Mouse (Mus musculus) 3T3-L1 (cell line): ENCODE data around the gene Cenpe.
"Not testable (repeated sequence)": the region's sequence is repeated elsewhere in the genome, so short reads cannot be mapped to it uniquely, and the experiment has no call there.

Experiments used
- DNase-seq: peaks from one replicate; pipeline ENCODE4 v3.0.0-alpha.2; 2015; ENCODE audit warnings: low read depth, low spot score

The Cenpe gene

DNA sequence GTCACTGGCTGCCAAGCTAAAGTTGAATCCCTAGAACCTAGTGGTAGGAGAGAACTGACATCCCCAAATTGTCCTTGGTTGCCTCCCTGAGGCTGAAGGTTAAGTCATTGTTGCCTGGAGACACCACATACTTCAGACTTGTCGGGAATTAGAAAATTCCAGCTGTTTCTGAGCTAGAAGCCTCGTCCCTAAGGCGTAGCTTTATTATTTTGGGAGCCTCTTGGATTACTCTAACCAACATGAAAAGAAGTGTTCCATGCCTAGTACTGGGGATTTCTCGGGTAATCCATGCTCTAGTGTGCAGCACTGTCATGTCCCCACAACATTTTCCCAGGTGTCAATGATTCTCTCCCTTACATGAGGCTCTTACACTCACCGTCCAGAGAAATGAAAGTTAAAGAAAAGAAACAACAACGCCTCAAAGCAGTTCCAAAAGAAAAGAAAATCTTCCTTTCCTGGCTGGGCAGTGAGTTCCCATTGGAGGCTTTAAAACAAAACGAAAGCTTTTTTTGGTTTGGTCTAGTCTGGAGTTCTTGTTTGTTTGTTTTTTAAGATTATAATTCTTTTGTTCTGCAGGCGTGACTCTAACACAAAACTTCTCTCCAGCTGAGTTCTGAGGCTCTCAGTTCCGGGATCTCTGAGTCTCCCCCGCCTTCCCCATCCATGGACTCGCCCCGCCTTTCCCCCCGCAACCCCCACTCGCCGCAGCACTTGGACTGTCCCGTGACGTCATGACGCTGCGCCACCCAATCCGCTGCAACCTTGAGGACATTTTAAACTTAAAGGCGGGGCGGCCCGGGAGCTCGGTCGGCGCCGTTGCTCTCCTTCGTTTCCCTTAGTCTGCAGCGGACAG lies at the start of gene Cenpe:
Gene Cenpe, plus strand, starts transcription at position 733 of the 853 bp plus-strand sequence.
- DNase-seq: peak; percentile 90

GRCm38 (mm10) chr3:135171898-135172446 lies 40.4 kb upstream of the Cenpe start:
- no peak for DNase-seq

DNA sequence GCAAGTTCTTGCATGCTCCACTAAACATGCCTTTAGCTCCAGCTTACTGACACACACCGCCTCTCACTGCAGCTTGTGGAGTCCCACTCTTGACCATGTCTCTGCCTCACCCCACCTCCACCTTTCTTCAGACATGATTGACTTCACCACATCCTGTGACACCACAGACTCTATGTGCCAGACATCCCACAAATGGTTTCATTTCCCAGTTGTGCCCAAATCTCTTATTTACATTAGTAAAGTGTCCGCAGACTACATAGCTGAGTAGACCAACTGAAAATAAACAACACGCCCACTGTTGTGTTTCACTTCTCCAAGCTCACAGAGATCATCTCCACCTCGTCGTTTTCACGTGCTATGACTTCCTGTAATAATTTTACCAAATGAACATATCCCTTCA lies 20.5 kb upstream of the Cenpe start:
- DNase-seq: no peak

GRCm38 (mm10) chr3:135198051-135198450 lies 14.3 kb upstream of the Cenpe start:
- not testable (repeated sequence) for DNase-seq

GRCm38 (mm10) chr3:135200409-135201303 lies 11.7 kb upstream of the Cenpe start:
- DNase-seq: no peak

- DNase-seq: peak; percentile 58
These were observed 5.7 kb upstream of the Cenpe start for GRCm38 (mm10) chr3:135206621-135207020.

- DNase-seq: peak; percentile 58
These were observed 467 bp downstream of the Cenpe start for GRCm38 (mm10) chr3:135212658-135213350.

DNA sequence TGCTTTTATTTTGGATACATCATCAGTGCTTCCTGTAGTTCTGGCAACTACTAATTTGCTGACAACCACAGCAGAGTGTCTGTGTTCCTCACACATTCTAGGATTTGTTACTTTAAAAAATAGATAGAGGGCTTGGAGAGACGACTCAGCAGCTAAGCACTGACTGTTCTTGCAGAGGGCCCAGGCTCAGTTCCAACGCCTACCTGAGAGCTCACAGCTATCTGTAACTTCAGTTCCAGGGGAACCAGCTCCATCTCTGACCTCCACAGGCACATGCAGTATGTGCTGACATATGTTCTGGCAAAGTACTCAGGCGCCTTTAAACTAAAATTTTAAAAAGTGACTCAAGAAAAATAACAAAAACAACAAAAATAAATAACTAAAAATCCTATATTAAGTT lies 19.7 kb downstream of the Cenpe start:
- DNase-seq: no peak

DNA sequence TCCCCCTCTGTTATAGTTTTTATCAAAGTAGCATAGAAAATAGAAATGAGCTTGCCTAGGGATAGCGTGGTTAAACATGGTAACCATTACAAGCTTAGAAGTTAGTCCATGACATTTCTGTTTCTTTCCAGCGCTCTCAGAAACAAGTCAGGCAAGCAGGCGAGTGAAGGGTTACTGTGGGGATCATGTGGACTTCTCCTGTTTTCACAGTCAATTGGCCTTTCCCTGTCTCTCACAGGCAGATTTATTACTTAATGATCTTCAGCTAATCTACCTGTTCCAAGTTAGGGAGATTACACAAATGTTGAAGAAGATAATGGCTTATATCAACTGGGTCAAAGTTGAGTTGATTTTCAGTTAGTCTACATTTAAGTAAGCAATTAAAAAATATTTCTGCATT lies 20.1 kb downstream of the Cenpe start:
- DNase-seq: no peak

DNA sequence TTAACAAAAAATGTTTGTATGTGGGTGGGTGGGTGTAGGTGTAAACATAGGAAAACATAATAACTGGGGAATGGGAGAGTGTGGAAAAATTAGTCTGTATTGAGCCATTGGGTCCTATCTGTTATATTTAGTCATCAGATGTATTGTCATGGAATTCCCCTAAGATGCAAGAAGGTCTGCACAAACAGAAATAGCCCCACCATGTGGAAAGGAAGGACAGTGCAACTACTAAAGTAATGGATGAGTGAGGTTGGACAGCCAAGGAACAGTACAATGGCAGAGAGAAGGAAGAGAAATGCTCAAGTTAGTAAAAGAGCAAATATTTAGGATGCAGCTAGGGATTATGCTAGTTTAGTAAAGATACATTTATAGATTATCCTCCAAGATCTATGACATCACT lies 33.4 kb downstream of the Cenpe start:
- DNase-seq: peak; percentile 66

DNA sequence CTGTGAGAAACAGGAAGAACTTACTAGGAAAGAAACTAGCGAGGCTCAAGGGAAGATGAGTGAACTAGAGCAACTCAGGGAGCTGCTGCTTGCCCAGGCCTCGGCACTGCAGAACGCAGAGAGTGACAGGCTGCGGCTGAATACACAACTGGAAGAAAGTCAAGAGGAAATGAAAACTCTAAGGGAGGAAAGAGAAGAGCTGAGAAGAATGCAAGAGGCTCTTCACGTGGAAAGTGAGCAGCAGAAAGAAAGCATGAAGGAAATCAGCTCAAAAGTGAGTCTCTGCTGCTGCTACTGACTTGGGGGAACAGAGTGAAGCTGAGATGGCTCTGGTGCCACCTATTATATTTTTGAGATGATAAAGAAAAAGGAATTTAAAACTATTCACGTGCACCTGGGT lies 34.5 kb downstream of the Cenpe start:
- no peak for DNase-seq

DNA sequence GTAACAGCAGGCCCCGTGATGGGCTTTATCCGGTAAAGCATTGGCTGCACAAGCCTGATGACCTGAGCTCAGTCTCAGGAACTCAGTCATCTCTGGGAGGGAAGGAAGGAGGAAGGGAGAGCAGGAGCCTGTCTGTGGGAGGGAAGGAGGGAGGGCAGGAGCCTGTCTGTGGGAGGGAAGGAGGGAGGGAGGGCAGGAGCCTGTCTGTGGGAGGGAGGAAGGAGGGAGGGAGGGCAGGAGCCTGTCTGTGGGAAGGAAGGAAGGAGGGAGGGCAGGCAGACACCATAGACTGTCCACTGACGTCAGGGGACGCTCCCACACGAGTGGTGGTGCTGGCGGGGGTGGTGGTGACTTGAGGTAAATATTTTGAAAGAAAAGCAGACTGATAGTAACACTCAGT lies 36.8 kb downstream of the Cenpe start:
- no peak for DNase-seq

GRCm38 (mm10) chr3:135251825-135252224 lies 39.5 kb downstream of the Cenpe start:
- no peak for DNase-seq

GRCm38 (mm10) chr3:135254784-135255183 lies 42.4 kb downstream of the Cenpe start:
- no peak for DNase-seq

GRCm38 (mm10) chr3:135258919-135259318 lies 46.6 kb downstream of the Cenpe start:
- no peak for DNase-seq

DNA sequence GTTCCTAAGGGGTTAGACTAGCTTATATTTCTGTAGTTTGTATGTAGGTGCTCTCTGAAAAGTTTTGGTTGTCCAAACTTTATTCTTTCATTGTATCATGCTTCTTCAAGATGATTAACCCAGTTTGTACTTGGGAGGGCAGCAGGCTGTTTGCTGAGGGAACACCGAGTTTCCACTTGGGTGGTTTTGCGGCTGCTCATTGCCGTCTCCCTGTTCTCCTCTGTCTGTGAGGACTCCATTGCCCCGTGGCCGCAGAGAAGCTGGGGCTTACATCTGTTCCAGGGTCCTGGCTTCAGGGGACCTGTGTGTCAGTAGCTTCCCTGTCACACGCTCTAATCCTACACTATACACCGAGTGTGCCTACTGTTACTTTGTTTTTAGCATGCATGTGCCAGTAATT lies 47.9 kb downstream of the Cenpe start:
- no peak for DNase-seq

DNA sequence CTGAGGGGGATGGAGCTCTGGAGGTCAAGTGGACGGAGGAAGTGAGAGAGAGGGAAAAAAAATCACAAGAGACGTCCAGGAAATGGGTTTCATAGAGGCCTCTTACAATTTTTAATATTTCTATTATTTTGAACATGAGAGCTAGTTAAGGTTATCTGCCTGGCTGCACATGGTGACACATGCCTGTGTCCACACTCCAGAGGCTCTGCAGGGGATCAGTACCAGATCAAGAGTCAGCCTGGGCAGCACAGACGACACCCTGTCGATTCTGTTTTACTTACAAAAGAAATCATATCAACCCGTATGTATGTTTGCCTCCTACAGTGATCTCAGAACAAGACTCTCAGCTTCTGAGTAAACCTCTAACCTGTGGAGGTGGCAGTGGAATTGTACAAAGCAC lies 56.3 kb downstream of the Cenpe start:
- no peak for DNase-seq

DNA sequence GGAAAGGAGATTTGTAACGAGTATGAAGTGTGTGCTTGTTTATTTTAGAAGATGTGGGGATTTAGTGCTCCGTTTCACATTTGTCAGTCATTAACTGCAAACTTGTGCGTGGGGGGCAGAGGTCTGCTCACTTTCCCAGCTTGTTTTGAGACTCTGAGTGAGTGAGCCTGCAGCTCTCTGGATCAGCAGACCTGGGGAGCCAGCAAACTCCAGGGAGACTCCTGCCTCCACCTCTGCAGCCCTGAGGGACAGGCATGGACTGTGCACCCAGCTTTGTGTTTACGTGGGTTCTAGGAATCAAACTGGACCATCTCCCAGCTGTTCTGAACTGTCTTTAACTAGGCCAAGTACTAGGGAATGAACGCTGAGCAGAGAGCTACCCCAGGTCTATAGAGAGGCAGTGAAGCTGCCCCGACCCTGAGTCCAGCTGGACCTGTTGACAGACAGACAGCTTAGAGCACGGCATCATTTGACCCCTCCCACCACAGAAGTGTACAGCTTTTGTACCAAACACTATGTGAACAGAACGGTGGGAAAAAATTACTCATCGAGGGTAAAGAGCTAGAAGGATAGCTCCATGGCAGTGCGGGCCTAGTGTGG lies 57.2 kb downstream of the Cenpe start:
- no peak for DNase-seq

- DNase-seq: no peak
These were observed 60.3 kb downstream of the Cenpe start for GRCm38 (mm10) chr3:135272627-135273026.

DNA sequence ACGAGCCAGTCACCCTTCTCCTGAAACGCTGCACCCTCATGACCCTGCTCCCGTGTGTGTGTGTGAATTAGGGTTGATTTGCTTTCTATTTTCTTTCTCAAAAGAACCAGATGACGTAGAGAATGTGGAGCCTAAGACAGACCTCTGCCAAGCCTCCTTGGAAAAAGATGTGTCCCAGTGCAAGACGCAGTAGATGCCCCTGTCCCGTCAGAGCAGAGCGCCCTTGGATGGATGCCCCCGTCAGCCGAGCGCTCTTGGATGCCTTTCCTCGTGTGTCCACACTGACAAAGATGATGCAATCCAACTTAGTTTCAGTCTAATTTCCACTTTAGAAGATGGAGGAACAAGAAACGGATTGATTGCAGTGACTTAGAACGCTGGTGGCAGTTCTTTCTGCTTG lies 60.7 kb downstream of the Cenpe start:
- no peak for DNase-seq

DNA sequence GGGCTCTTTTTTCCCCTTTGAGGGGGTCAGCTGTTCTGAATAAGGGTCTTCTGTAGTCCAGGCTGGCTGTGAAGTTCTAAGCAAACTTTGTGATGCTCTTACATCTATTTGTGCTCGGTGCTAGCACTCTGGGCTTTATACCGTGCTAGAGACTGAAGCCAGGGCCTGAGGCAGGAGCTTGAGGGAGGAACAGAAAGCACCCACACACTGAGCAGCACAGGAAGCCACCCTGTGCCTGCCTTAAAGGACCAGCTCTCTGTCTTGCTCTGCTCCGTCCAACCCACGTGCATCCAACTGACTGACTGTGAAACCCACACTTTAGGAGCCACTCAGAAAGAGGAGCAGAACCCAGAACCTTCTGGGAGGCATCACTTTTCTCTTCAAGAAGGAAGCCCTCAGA lies 67.8 kb downstream of the Cenpe start:
- DNase-seq: no peak
